Mouse (Mus musculus) left cerebral cortex, adult 11 months (tissue): ENCODE measurements at regions not wholly inside any gene's neighbourhood (a gene's known extent, or its start where the extent isn't known, plus 50 kb on each side); places are given as distances from the start of the nearest gene placed in this dataset.
A peak's percentile ranks its signal among the peaks of the same experiment; 100 is the strongest.

Source experiments
- DNase-seq: peaks from one replicate; pipeline ENCODE4 v3.0.0; 2022; ENCODE audit warnings: low spot score

GRCm38 (mm10) chr14:71231223-71231815, 631.7 kb upstream of the Fam160b2 start:
- no peak for DNase-seq

DNA sequence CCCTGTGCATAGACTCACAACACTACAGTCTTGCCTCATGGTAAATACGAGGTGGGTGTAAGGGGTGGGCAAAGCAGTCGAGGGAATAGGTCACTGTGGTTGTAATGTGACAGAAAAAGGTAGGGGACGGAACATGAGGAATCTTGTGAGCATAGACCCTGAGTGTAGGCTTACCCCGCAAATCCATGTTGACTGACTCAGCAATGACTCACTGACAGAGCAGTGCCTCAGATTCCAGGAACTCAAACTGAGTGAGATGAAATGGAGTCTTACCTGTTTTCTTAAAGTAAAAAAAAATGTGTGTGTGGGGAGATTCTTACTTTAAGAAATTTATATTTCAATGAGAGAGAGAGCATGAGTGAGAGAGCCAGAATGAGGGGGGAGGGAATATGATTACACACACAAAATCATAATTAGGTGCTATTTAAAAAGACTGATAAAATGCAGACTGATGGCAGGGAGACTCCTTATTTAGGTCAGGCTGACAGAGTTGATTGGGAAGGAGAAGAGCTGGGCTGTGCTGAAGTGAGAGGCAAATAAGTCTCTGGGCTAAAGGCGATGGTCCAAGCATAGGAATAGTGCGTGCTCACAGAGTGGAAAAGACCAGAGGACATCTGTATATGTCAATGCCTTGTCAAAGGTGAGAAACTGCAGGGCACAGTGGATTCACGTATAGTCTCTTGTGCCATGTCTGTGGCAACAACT, 631.0 kb upstream of the Fam160b2 start:
- no peak for DNase-seq

GRCm38 (mm10) chr14:71229955-71230354, 630.3 kb upstream of the Fam160b2 start:
- DNase-seq: no peak

- DNase-seq: no peak
Observed at GRCm38 (mm10) chr14:71228894-71229446, 629.3 kb upstream of the Fam160b2 start.

DNA sequence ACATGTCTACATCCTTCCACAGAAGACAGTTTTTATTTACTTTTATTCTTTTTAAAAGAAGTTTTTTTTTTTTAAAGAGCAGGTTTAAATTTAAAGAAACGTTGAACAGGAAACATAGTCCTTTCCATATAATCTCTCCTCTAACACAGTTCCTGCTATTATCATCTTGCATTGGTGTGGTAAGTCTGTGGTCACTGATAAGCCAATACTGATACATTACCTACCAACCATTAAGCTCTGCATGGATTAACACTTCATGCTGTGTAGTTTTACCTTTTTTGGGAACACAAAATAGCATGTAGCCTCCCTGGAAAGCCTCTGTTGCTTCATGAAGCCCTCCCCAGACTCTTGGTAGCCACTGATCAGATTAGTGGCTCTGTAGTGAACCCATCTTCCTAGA, 617.4 kb upstream of the Fam160b2 start:
- DNase-seq: no peak

DNA sequence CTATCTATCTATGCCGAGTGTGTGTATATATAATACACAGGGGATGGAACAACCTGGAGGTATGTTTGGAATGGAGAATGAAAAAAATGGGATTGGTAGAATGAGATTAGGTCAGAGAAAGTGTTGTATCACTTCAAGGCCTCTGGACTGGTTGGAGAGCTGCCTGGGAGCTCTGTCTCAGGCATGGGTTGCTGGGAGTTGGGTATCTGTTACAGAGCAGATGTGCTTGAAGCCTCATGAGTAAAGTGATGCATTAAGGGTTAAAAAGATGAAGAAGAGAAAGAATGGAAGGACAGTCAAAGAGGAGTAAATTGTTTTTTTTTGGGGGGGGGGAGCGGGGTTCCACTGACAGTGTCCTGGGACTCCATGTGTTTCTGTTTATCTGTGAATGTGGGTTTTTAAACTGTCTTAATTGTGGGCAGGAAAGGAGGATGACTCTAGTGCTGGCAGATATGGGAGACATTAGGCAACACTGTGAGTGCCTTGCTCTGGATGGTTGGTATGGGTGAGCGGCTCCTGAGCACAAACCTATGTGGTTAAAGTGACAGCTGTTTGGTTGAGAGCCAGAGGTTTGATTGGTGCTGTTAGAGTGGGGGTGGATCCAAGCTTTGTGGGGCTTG, 611.8 kb upstream of the Fam160b2 start:
- DNase-seq: no peak

DNA sequence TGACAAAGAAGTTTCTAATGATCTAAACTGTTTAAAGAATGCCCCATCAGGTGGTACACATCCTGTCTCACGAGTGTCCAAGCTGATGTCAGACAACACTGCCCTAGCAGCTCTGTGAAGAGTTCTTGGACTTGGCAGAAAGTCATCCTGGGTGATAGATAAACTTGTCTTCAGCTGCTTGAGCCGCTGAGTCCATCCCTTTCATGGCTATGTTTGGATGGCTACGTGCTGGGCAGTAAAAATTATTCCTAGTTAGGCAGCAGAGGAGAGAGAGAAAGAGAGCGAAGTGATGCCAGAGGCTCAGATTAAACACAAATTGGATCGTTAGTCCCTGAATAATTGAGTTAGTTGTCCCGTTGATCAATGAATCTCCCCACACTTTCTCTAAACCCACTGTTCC, 603.8 kb upstream of the Fam160b2 start:
- DNase-seq: no peak

- no peak for DNase-seq
Observed at GRCm38 (mm10) chr14:71200917-71201316, 601.3 kb upstream of the Fam160b2 start.

GRCm38 (mm10) chr14:71199178-71199879, 599.7 kb upstream of the Fam160b2 start:
- DNase-seq: no peak

DNA sequence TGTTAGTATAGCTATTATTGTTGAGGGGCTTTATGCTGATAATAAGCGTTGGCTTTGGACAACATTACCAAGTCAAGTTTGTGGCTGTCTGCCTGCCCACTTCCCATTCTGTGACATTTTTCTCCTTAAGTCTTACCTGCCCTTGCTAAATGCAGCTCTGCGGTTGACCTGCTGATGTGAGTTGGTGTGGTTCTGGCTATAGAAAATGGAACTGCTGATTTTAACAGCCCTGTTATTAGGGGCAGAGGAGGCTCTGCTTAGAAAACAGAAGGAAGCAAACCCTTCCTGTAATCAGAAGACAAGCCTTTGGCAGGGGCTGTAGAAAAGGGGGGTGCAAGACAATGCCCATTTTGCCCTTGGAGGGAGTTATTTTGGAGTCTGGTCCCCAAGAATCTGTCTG, 594.6 kb upstream of the Fam160b2 start:
- no peak for DNase-seq

DNA sequence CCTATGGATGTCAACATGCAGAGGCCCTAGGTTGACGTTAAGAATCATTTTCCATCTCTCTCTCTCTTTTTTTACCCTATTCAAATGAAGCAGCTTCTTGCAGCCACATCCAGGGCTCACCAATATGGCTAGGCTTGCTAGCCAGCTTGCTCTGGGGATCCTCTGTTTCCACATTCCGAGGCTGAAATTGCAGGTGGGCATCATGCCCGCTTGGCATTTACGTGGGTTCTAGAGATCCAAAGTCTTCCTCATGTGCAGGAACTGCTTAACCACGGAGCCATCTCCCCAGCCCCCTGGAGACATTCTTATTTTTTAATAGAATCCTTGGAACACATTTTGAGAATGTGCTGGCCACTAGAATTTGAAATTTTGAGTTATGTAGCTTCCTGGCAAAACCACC, 592.9 kb upstream of the Fam160b2 start:
- DNase-seq: no peak

DNA sequence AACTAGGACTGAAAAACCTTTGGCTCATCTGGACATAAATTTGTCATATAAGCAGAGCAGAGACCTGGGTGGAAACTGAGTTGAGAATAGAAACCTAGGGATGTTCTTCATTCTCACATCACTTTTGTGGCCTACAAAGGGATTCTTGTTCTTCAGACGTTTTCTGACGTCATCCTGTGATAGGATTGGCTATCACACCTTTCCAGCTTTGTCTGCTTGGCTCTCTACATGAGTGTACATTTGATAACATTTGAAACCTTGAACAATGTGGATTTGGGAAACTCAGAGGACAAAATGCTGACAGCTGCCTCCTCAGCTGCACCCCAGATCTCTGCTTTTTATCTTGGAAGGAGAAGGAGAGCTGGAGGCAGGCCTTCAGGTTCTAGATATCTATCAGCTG, 589.7 kb upstream of the Fam160b2 start:
- DNase-seq: no peak

DNA sequence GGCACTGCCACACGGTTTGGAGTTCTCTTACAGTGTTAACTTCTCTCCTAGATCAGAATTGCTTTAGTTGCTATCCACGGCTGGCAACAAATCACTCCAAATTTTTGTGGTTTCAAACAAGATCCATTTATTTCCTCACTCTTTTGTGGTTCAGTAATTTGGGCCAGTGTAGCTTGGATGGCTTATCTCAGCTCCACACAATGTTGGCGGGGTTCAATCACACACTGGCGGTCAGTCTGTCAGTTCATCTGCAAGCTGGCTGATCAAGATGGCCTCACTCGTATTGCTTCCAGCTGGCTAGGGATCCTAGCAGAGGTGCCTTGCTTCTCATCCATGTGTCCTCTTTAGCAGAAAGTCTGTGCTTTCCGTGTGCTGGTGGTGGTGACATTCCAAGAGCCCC, 577.7 kb upstream of the Fam160b2 start:
- DNase-seq: no peak

DNA sequence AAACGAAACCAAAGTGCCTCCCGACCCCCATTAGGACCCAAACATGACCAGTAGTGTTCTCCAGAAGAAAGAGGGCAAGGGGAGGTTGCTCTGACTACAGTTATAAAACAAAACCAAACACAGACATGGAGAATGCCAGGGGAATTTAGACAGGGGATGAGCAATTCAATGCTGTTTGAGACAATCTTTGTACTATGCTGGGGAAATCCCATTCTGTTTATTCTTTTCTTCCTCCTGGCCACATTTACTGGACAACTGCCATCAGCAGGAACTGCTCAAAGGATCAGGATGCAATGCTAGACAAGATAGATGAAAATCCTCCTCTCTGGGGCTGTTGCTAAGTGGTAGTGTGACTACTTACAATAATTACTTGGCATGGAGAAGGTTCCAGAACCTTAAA, 574.5 kb upstream of the Fam160b2 start:
- DNase-seq: no peak

- DNase-seq: no peak
Observed at GRCm38 (mm10) chr14:71159556-71159955, 559.9 kb upstream of the Fam160b2 start.

DNA sequence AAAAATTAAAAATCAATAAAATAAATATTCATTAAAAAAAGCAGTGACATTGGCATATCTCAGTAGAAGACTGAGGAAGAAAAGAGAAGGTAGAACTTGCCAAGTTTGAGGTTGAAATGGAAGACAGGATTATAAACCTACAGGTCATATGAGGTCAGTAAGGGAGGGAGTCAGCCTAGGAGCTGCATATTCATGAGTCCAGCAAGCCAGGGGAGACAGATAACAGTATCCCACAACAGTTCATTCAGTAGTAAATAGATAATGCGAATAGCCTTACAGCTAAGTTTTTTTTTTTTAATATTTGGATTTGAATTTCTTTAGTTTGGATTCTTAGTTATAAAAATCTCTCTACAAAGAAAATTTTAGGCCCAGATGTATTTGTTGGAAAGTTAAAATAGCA, 542.8 kb upstream of the Fam160b2 start:
- no peak for DNase-seq

DNA sequence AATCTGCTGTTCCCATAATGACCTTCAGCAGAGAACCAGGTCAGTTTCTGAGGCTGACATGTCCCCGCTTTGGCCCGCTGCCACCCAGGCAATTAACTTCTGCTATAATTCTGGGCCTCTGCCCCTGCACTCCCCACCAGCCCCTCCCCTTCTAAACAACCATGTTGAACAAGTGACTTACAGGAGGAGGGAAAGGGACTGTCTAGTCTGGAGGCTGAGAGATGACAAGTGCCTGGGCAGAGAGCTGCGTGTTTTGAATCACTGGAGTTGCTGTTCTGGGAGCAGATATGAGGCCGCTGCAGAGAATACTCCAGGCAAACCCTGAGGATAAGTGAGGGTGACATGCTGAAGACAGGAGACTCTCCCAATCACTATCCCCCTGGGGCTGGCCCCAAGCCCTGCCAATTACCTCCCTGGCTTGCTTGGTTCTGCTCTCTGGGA, 530.2 kb upstream of the Fam160b2 start:
- no peak for DNase-seq

- peak; percentile 40 for DNase-seq
Observed at GRCm38 (mm10) chr14:71128495-71128894, 528.9 kb upstream of the Fam160b2 start.

GRCm38 (mm10) chr14:71118681-71119080, 519.0 kb upstream of the Fam160b2 start:
- DNase-seq: no peak

- DNase-seq: no peak
Observed at GRCm38 (mm10) chr14:71115798-71116432, 516.3 kb upstream of the Fam160b2 start.

- DNase-seq: no peak
Observed at GRCm38 (mm10) chr14:71115095-71115797, 515.6 kb upstream of the Fam160b2 start.
